Mouse (Mus musculus) neural tube, embryonic 11.5 days (tissue): ENCODE results near the gene Kcnq1. TPM values are rescaled to one million over a fixed set of nuclear protein-coding genes. Genes with fewer than 3 reads are reported as not detected.

Source experiments
- ATAC-seq: fragments of 200-750 bp; cut with Nextera tagmentation; 2 replicates; pipeline ENCODE4 v1.8.0; 2017; ENCODE audit warnings: moderate number of reproducible peaks, mild to moderate bottlenecking, moderate TSS enrichment, moderate library complexity; ENCODE audit not compliant: insufficient read depth, low FRiP score, low TSS enrichment
- DNase-seq: peaks from one replicate; pipeline ENCODE4 v3.0.0-alpha.2; 2015; ENCODE audit warnings: low spot score
- H3K27ac ChIP-seq: fragments of 300-500 bp; sonication (generic); 2 replicates; pipeline ENCODE4 v1.5.1; 2014; ENCODE audit warnings: low read depth, mild to moderate bottlenecking, low read length
- H3K27me3 ChIP-seq: fragments of 300-500 bp; sonication (generic); 2 replicates; pipeline ENCODE4 v1.6.1; 2014; ENCODE audit warnings: mild to moderate bottlenecking, low read length, mixed read lengths; ENCODE audit not compliant: control insufficient read depth, insufficient read depth
- H3K36me3 ChIP-seq: fragments of 300-500 bp; sonication (generic); 2 replicates; pipeline ENCODE4 v1.6.1; 2014; ENCODE audit warnings: mild to moderate bottlenecking, low read length, moderate library complexity, mixed read lengths; ENCODE audit not compliant: control insufficient read depth, insufficient read depth
- H3K4me1 ChIP-seq: fragments of 300-500 bp; sonication (generic); 2 replicates; pipeline ENCODE4 v1.6.1; 2014; ENCODE audit warnings: low read length, mixed read lengths; ENCODE audit not compliant: control insufficient read depth, insufficient read depth
- H3K4me2 ChIP-seq: fragments of 300-500 bp; sonication (generic); 2 replicates; pipeline ENCODE4 v1.6.1; 2014; ENCODE audit warnings: low read depth, mild to moderate bottlenecking, moderate library complexity
- H3K4me3 ChIP-seq: fragments of 300-500 bp; sonication (generic); 2 replicates; pipeline ENCODE4 v1.5.1; 2014; ENCODE audit warnings: low read depth, low read length
- H3K9ac ChIP-seq: fragments of 300-500 bp; sonication (generic); 2 replicates; pipeline ENCODE4 v1.6.1; 2014; ENCODE audit warnings: mild to moderate bottlenecking, low read length
- H3K9me3 ChIP-seq: fragments of 300-500 bp; sonication (generic); 2 replicates; pipeline ENCODE4 v1.6.1; 2016; ENCODE audit warnings: low read length; ENCODE audit not compliant: control insufficient read depth
- WGBS: fragments of 180-500 bp; shearing (Covaris S2); extraction: QIAGEN DNeasy Blood & Tissue Kit; methylation state at CpG from one replicate; pipeline ENCODE4 v1.1.7; 2014; 5-methylcytosine and 5-hydroxymethylcytosine counted together
- polyA plus RNA-seq: library from polyadenylated mRNA; unstranded; fragments of >200 nt; fragmentation: Nextera tagmentation; extraction: Ambion mirVana; gene quantifications from 2 replicates; pipeline ENCODE4 v1.2.1, GENCODE M21; 2014

Kcnq1 gene
- polyA plus RNA-seq, 1 experiment from 2014 or later, result 1.7 TPM

DNA sequence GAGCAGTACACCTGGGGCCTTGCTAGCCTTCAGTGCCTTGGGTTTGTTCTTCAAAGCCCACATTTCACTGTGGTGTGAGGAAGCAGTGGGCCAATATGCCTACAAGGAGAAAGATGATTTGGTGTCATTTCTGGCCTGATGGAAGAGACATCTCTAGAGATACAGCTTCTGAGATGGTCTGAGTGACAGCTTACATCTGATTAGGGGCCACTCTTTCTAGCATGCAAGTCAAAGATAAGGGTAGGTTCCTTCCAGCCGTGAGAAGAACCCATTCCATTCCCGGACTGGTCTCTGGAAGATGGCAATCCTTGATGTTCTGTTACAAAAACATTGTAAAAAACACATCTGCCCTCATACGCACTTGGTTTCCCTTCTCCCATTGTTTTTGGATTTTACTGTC, 63.2 kb downstream of the Kcnq1 start:
- no peak overlapping the region for H3K9ac ChIP-seq
- H3K27me3 ChIP-seq, result no peaks in the 10 kb centered on the region
- H3K4me3 ChIP-seq, result no peak overlapping the region
- H3K4me2 ChIP-seq, result no peak overlapping the region
- no peak for DNase-seq
- WGBS, result 82% methylated on average over 3 of the region's 3 CpGs
- H3K36me3 ChIP-seq, result no peaks in the 10 kb centered on the region
- no peak for ATAC-seq
- no peaks in the 10 kb centered on the region for H3K9me3 ChIP-seq
- no peaks in the 10 kb centered on the region for H3K4me1 ChIP-seq
- no peak overlapping the region for H3K27ac ChIP-seq

- Histone ChIP-seq H3K4me3 (no peak overlapping the region), H3K9ac (no peak overlapping the region), H3K4me2 (no peak overlapping the region), H3K36me3 (no peaks in the 10 kb centered on the region), H3K27ac (no peak overlapping the region), H3K4me1 (no peaks in the 10 kb centered on the region), H3K9me3 (no peaks in the 10 kb centered on the region), H3K27me3 (no peaks in the 10 kb centered on the region)
- DNase-seq (no peak), ATAC-seq (no peak)
- 77% methylated on average over 5 of the region's 5 CpGs for WGBS
Measured at GRCm38 (mm10) chr7:143172914-143173547, 66.9 kb downstream of the Kcnq1 start.

- Histone ChIP-seq H3K36me3 (no peaks in the 10 kb centered on the region), H3K27me3 (no peaks in the 10 kb centered on the region), H3K4me1 (no peaks in the 10 kb centered on the region), H3K4me3 (no peak overlapping the region), H3K27ac (no peak overlapping the region), H3K9ac (no peak overlapping the region), H3K4me2 (no peak overlapping the region), H3K9me3 (no peaks in the 10 kb centered on the region)
- DNase-seq (peak; percentile 22), ATAC-seq (no peak)
- 43% methylated on average over 6 of the region's 6 CpGs for WGBS
Measured at GRCm38 (mm10) chr7:143174633-143175032, 68.5 kb downstream of the Kcnq1 start.

DNA sequence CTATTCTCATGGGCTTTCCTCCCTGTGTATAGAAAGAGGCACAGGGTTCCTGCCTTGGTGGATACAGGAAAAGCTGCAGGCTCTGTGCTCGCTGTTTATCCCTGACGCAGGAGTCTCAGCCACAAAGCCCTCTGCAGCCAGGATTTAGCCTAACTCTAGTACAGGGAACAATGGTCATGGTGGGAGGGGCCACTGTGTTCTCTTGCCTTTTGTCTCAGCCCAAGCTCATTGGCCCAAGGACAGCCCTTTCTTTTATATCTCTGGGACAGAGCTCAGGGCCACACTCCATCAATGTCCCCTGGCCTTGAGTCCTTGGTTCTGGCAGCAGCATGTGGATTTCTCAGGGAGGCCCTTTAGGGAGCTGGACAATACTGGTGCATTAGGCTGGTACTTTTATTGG, 72.7 kb downstream of the Kcnq1 start:
- 40% methylated on average over 2 of the region's 2 CpGs for WGBS
- Histone ChIP-seq H3K4me1 (no peaks in the 10 kb centered on the region), H3K4me3 (no peak overlapping the region), H3K9me3 (no peaks in the 10 kb centered on the region), H3K27me3 (no peaks in the 10 kb centered on the region), H3K36me3 (no peaks in the 10 kb centered on the region), H3K27ac (no peak overlapping the region), H3K4me2 (no peak overlapping the region), H3K9ac (no peak overlapping the region)
- ATAC-seq (no peak), DNase-seq (peak; percentile 24)

DNA sequence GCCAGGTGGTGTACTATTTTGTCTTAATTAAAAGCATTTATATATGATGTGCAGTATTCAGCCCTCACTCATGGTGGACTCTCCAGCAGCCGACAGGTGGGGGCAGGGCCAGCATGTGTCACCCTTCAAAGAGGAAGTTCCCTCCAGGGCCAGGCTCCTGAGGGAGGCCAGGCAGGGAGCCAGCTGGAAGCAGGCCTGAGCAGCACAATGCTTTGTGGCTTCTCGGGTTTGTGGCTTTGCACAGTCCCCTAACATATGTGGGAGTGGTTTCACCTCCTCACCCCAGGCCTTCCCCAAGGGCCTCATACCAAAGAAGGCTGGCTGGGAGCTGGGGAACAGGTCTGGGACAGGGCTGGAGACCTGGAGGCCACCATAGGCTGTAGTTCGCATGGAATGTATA, 74.6 kb downstream of the Kcnq1 start:
- Histone ChIP-seq H3K4me2 (no peak overlapping the region), H3K4me1 (no peaks in the 10 kb centered on the region), H3K36me3 (no peaks in the 10 kb centered on the region), H3K9me3 (no peaks in the 10 kb centered on the region), H3K9ac (no peak overlapping the region), H3K27ac (no peak overlapping the region), H3K27me3 (no peaks in the 10 kb centered on the region), H3K4me3 (no peak overlapping the region)
- no peak for ATAC-seq
- 69% methylated on average over 3 of the region's 3 CpGs for whole genome bisulfite sequencing
- no peak for DNase-seq

DNA sequence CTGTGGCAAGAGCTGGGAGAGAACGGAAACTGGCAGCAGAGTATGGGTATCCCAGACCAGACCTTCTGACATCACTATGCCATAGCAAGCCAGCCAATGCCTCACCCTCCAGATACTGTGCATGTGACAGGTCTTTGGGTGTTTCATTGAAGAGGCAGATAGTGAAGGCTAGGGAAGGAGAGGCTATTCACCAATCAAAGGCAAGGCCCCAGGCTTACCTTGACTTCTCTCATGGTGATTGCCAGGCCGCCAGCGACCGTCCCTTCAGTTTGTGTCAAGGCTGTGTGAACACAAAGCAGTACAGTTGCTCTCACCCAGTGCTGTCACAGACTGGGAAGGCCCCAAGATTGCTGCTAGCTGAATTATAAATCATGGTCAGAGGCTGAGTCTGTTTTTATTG, 75.1 kb downstream of the Kcnq1 start:
- H3K4me1 ChIP-seq, result no peaks in the 10 kb centered on the region
- 91% methylated on average over 4 of the region's 4 CpGs for WGBS
- H3K27ac ChIP-seq, result no peak overlapping the region
- no peak for ATAC-seq
- H3K4me2 ChIP-seq, result no peak overlapping the region
- H3K27me3 ChIP-seq, result no peaks in the 10 kb centered on the region
- H3K9ac ChIP-seq, result no peak overlapping the region
- DNase-seq, result no peak
- no peak overlapping the region for H3K4me3 ChIP-seq
- H3K9me3 ChIP-seq, result no peaks in the 10 kb centered on the region
- H3K36me3 ChIP-seq, result no peaks in the 10 kb centered on the region

DNA sequence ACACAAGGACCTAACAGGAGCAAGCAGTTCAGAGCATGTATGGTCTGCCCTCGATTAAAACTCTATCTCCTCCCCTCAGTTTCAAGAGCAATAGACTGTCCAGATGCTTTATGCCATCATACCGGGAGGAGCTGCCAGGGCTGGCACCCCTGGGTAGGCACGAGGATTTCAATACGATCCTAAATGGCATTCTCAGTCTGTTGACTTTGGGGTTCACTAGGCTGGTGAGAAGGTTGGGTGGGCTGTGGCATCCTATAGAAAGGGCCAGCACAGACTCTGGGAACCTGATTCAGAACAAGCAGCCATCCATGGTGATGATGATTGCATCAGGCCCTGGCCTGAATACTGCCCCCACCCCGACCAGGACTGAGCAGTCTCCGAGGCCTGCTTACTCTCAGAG, 79.3 kb downstream of the Kcnq1 start:
- no peaks in the 10 kb centered on the region for H3K4me1 ChIP-seq
- 85% methylated on average over 6 of the region's 6 CpGs for WGBS
- no peak overlapping the region for H3K9ac ChIP-seq
- DNase-seq, result no peak
- no peaks in the 10 kb centered on the region for H3K27me3 ChIP-seq
- ATAC-seq, result no peak
- H3K27ac ChIP-seq, result no peak overlapping the region
- H3K36me3 ChIP-seq, result no peaks in the 10 kb centered on the region
- H3K9me3 ChIP-seq, result no peaks in the 10 kb centered on the region
- H3K4me3 ChIP-seq, result no peak overlapping the region
- H3K4me2 ChIP-seq, result no peak overlapping the region

GRCm38 (mm10) chr7:143186378-143186777, 80.2 kb downstream of the Kcnq1 start:
- Histone ChIP-seq H3K9ac (no peak overlapping the region), H3K27me3 (no peaks in the 10 kb centered on the region), H3K4me3 (no peak overlapping the region), H3K9me3 (no peaks in the 10 kb centered on the region), H3K27ac (no peak overlapping the region), H3K36me3 (no peaks in the 10 kb centered on the region), H3K4me2 (no peak overlapping the region), H3K4me1 (no peaks in the 10 kb centered on the region)
- WGBS, result 86% methylated on average over 10 of the region's 10 CpGs
- DNase-seq (no peak), ATAC-seq (no peak)

- Histone ChIP-seq H3K9me3 (no peaks in the 10 kb centered on the region), H3K27ac (no peak overlapping the region), H3K36me3 (no peaks in the 10 kb centered on the region), H3K4me3 (no peak overlapping the region), H3K4me1 (no peaks in the 10 kb centered on the region), H3K4me2 (no peak overlapping the region), H3K27me3 (no peaks in the 10 kb centered on the region), H3K9ac (no peak overlapping the region)
- ATAC-seq (no peak), DNase-seq (no peak)
- 91% methylated on average over 3 of the region's 3 CpGs for WGBS
Measured at GRCm38 (mm10) chr7:143187181-143187580, 81.0 kb downstream of the Kcnq1 start.
